Mouse (Mus musculus): ENCODE data around the gene Ankdd1a.

- TF ChIP-seq CTCF (IDR thresholded peaks at IDR 0.05; ENCODE audit: low read depth) (no peak), EP300 (IDR thresholded peaks at IDR 0.05; ENCODE audit: low read depth) (no peak)
These were observed 13.0 kb upstream of the Ankdd1a start for GRCm38 (mm10) chr9:65532986-65533385.
